Mouse (Mus musculus) heart, postnatal 10 days (tissue): Measurements from ENCODE around the gene Zscan21. TPM values are rescaled to one million over a fixed set of nuclear protein-coding genes. Genes with fewer than 3 reads are reported as not detected.

Experiments used
- DNase-seq, 2 experiments: peaks; one replicate each; pipeline ENCODE4 v3.0.0; 2021
- intact Hi-C: fragments of 180-260 bp; cut with DNase I; formaldehyde crosslinking; loops from one replicate; pipeline ENCODE4 v1.15.1; 2025
- total RNA-seq, 2 experiments: library from RNA; stranded (reverse); gene quantifications; 2 replicates each; pipeline ENCODE4 v1.2.3; 2021

Zscan21 gene
- total RNA-seq, 2 experiments from 2014 or later: 14.5 to 18.2 TPM

DNA sequence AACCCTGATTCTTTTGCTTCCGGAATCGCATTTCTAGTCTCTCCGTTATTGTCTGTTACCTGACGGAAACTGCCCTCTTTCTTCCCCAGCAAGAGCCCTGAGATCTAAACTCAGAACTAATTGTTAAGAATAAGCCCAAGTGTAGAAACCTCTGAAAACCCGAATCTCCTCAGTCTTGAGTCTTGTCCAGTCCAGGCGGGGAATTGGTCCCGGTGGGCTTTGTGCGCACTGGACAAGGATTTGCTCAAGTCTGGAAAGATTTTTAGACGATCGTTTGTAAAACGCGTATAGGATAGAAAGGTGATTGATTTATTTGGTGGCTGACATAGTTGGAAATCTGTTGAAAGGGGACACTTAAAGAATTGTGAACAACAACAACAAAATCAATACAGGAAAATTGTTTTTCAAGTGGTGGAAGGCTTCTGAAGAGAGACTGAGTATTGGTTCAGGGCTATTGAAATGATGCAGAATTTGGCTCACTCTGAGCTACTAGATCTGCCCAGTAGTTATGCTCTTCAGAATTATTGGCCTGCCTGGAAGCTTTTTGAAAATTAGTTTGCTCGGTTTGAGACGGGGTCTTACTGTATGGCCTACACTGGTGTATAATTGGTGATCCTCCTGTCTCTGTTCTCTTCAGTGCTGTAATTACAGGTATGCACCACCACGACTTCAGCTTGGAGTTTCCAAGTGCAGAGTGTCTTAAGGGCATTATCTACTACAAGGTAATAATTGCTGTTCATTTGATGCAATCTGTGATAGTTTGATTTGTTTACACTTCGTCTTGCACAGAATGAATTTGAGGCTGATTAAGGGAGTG is 704 bp downstream of the Zscan21 start:
- intact Hi-C loops: loop anchor here (1.0 to 2.0 kb wide), 2 partner anchors 33 to 38 kb away; partner anchors contain the start of genes Zfp113 and Zkscan1
- DNase-seq: peak; percentile 6 to 26

- no peak for DNase-seq
- intact Hi-C loops: no loop called here
Measured at GRCm38 (mm10) chr5:138118041-138118440, 1.3 kb downstream of the Zscan21 start.

- intact Hi-C loops: no loop called here
- no peak for DNase-seq
Measured at GRCm38 (mm10) chr5:138132425-138133064, 15.8 kb downstream of the Zscan21 start.

- intact Hi-C loops: loop anchor here (5.0 kb wide), 1 partner anchor 250 kb away; no protein-coding TSS in a partner anchor
- no peak for DNase-seq
Measured at GRCm38 (mm10) chr5:138137257-138137656, 20.6 kb downstream of the Zscan21 start.

DNA sequence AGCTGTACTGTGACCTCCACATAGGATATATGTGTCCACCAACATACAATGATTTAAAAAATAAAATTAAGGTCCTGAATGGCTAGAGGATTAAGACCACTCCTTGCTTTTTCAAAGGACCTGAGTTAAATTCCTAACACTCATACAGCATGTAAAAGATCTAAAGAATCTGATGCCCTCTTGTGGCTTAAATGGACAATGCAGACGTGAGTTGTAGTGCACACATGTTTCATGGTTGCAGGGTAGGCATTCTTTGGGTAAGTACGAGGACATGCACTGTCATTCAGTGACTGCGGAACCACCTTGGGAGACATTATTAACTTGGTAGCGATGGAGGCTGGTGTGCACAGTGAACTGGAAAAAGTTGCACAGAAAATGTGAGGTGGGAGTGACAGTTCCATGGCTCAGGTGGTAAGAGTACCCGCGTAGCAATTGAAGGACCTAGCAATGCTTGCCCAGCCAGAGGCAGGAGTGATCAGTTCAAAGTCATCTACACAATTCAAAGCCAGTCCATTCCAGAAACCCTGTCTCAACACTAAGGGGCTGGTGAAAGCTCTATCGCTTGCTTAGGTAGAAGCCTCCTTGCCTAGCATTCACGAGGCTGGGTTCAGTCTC is 21.3 kb downstream of the Zscan21 start:
- intact Hi-C loops: loop anchor here (5.0 kb wide), 1 partner anchor 251 kb away; no protein-coding TSS in a partner anchor
- peak; percentile 47 to 66 for DNase-seq

DNA sequence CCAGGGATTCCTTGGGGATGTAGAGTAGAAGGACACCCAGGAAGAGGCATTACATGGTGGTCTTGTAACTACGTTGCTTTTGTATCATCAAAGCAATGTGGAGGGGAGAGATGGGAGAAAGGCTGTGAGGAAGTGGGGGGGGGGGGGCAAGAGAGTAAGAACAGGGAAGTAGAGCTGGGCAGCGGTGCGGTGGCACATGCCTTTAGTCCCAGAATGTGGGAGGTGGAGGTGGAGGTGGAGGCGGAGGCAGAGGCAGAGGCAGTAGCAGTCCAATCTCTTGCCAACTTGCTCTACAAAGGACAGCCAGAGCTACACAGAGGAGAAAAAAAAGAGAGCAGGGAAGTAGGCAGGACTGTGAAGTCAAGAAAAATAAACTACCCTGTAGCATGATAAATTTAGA is 21.9 kb downstream of the Zscan21 start:
- intact Hi-C loops: loop anchor here (5.0 kb wide), 1 partner anchor 251 kb away; no protein-coding TSS in a partner anchor

GRCm38 (mm10) chr5:138154390-138154789 is 37.7 kb downstream of the Zscan21 start:
- intact Hi-C loops: loop anchor here (5.0 kb wide), 1 partner anchor 67 kb away; the partner anchor contains the start of gene Zkscan1
- no peak for DNase-seq

More for the DNA sequence above, 21.9 kb downstream of the Zscan21 start:
- no peak for DNase-seq

GRCm38 (mm10) chr5:138155443-138155976 is 38.8 kb downstream of the Zscan21 start, which contains the start of gene Zfp113:
TSS of gene Zfp113 (minus strand) at chr5:138155744.
- DNase-seq: peak; percentile 93 to 95
- intact Hi-C loops: loop anchor here (1.0 to 5.0 kb wide), 2 partner anchors 38 to 268 kb away; no protein-coding TSS in a partner anchor

DNA sequence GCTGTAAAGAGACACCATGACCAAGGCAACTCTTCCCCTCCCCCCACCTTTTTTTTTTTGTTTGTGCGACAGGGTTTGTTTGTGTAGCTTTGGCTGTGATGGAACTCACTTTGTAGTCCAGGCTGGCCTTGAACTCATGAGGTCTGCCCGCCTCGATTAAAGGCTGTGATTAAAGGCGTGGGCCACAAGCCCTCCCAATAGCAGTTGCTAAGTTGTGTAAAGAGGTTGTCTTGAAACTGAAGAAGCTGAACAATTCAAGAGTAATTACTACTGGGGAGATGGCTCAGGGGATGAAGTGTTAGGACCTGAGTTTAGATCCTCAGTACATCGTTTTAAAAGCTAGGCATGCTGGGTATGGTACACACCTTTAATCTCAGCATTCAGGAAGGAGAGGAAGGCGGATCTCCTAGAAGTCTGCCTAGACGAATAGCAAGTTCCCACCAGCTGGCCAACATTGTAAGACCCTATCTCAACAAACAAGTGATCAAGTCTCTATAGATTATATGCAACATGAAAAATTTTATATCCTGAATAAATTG is 43.6 kb downstream of the Zscan21 start:
- intact Hi-C loops: loop anchor here (10.0 kb wide), 1 partner anchor 375 kb away; the partner anchor contains the start of genes Mepce and Zcwpw1

DNA sequence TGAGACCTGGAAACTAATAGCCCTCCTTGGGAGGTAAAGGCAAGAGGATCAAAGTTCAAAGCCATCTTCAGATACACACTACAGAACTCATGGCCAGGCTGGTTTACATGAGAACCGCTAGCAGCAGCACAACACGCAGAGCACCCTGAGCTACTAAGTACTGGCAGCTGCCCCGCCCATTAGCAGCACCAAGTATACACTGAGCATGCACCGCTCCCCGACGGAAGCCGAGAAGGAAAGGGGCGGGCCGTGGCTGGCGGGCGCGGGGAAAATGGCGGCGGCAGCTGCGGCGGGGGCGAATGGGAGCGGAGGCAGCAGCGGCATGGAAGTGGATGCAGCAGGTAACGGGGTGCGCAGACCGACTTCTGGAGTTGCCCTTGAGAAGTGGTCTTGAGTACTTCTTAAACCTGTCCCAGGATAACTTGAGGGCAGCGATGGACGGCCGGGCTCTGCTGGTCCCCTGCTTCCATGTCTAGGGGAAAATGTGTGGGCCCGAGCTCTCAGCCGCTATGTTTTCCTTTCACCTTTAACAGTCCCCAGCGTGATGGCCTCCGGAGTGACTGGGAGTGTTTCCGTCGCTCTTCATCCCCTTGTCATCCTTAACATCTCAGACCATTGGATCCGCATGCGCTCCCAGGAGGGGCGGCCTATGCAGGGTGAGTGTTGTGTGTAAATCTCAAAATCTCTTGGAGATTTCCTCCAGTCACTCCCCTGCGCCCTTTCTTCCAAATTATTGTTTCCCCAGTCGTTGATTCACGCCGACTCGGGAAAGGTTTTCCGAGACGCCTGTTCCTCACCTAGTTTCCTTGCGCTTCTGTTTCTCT is 44.4 kb downstream of the Zscan21 start, which contains the start of gene Cops6:
Cops6 (plus strand) TSS at position 230 of the 824 bp plus-strand sequence.
- peak; percentile 95 to 97 for DNase-seq
- intact Hi-C loops: loop anchor here (10.0 kb wide), 1 partner anchor 376 kb away; the partner anchor contains the start of genes Mepce and Zcwpw1

More for the DNA sequence above, 43.6 kb downstream of the Zscan21 start:
- DNase-seq: no peak

- no peak for DNase-seq
- intact Hi-C loops: loop anchor here (10.0 kb wide), 1 partner anchor 378 kb away; the partner anchor contains the start of genes Mepce and Zcwpw1
Measured at GRCm38 (mm10) chr5:138163046-138163445, 46.3 kb downstream of the Zscan21 start.

- intact Hi-C loops: loop anchor here (10.0 kb wide), 1 partner anchor 379 kb away; the partner anchor contains the start of genes Mepce and Zcwpw1
- DNase-seq: no peak
Measured at GRCm38 (mm10) chr5:138163610-138164009, 46.9 kb downstream of the Zscan21 start.

DNA sequence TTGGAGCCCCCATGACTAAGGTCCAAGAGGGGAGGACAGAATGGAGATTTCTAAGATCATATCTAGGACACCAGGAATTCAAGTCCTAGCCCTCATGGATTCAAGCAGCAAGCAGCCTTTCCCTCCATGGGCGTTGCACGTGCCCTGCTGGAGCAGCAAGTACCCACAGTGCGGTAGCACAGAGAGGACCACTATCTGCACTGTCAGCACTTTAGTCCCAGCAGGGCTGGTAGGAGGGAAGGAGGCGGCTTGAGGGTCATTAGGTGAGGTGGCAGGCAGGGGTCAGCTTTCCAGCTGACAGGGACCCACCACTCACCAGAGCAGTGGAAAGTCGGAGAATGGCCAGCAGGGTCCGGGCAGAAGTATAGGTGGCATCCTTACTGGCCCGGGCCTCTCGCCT is 48.9 kb downstream of the Zscan21 start:
- intact Hi-C loops: loop anchor here (10.0 kb wide), 1 partner anchor 381 kb away; the partner anchor contains the start of genes Mepce and Zcwpw1
- DNase-seq: no peak

- intact Hi-C loops: no loop called here
- DNase-seq: peak; percentile 98 to 99
Measured at GRCm38 (mm10) chr5:138170936-138171561, 54.3 kb downstream of the Zscan21 start.

GRCm38 (mm10) chr5:138171695-138172491 is 55.2 kb downstream of the Zscan21 start, which contains the start of the genes Ap4m1 and Mcm7:
TSS of gene Ap4m1 (plus strand) at chr5:138172002.
TSS of gene Mcm7 (minus strand) at chr5:138172422.
- intact Hi-C loops: no loop called here
- DNase-seq: peak; percentile 99

DNA sequence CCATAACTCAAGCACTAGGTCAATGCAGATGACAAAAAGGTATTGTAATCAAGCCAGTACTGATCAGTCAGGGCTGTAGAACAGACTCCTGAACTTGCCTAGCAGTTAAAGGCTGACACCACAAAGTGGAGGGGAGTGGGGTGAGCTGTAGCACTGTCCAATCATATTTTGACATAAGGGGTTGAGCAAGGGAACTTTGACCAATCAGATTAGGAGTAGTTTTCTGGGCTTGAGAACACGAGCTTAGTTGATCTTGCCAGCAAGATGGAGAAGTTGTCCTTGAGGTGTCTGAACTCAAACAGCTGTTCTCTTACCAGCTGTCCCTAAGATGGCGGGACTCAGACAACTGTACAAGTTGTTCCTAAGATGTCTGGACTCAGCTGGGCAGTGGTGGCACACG is 56.5 kb downstream of the Zscan21 start:
- DNase-seq: no peak
- intact Hi-C loops: no loop called here
